ENCODE assay signal across 8 mouse cellular contexts in genomic region chr11:78327634-78328511, GRCm38 (mm10). TPM values are rescaled to one million over a fixed set of nuclear protein-coding genes. Genes with fewer than 3 reads are reported as not detected.
DNase-seq lines count a peak whose midpoint lies in the region; ATAC-seq lines count a peak whose summit lies in the region.

Pigs (plus strand) TSS chr11:78328415.

- H3K27me3 ChIP-seq in heart, embryonic 14.5 days (ENCODE audit: control insufficient read depth, insufficient read depth, low read length): no peaks in the 10 kb centered on the region
- no peaks in the 10 kb centered on the region for H3K27me3 ChIP-seq in liver, embryonic 13.5 days
- no peaks in the 10 kb centered on the region for H3K27me3 ChIP-seq in stomach, embryonic 16.5 days (ENCODE audit: control insufficient read depth, insufficient read depth, low read length)

- peak; percentile 95 for ATAC-seq in heart, embryonic 14.5 days (ENCODE audit: insufficient number of reproducible peaks, insufficient read depth, low FRiP score, low read depth)
- peak; percentile 94 for ATAC-seq in liver, embryonic 13.5 days (ENCODE audit: low read depth)
- peak; percentile 96 for ATAC-seq in stomach, embryonic 16.5 days (ENCODE audit: insufficient read depth, low FRiP score)

- H3K27ac ChIP-seq in brown adipose tissue, adult 24 weeks (replicated peaks; ENCODE audit: low read depth, low read length): peak within 1 kb of the TSS; percentile 79
- peak within 1 kb of the TSS in 1 of 2 experiments; percentile 34; a peak in 1 of 4 replicates for H3K27ac ChIP-seq in heart, embryonic 14.5 days (replicated peaks in 1 of 2; ENCODE audit: control insufficient read depth in 1 of 2, insufficient read depth in 1 of 2, low read depth in 2 of 2, low read length in 2 of 2)
- peak within 1 kb of the TSS; percentile 63 for H3K27ac ChIP-seq in liver, embryonic 13.5 days
- peak within 1 kb of the TSS; percentile 64 for H3K27ac ChIP-seq in stomach, embryonic 16.5 days (ENCODE audit: low read length)

- DNase-seq in CD4-positive, CD25-positive, alpha-beta regulatory T cell, adult 2 months (ENCODE audit: low read depth, low spot score): peak; percentile 97
- DNase-seq in fibroblast of lung, adult 2 months (ENCODE audit: low read depth): peak; percentile 83
- DNase-seq in kidney, postnatal 14 days: peak; percentile 98
- peak; percentile 96 for DNase-seq in liver, embryonic 13.5 days
- DNase-seq in neural tube, embryonic 10.5 days (ENCODE audit: extremely low spot score, low spot score): peak; percentile 93

- peak within 1 kb of the TSS; percentile 97 for H3K4me3 ChIP-seq in brown adipose tissue, adult 24 weeks (ENCODE audit: insufficient read depth, low read depth, low read length)
- peak within 1 kb of the TSS; percentile 88 to 94 for H3K4me3 ChIP-seq in heart, embryonic 14.5 days (ENCODE audit: control insufficient read depth in 1 of 2, insufficient read depth in 1 of 2, low read depth in 1 of 2, low read length in 2 of 2)
- peak within 1 kb of the TSS; percentile 89 for H3K4me3 ChIP-seq in liver, embryonic 13.5 days (replicated peaks)
- peak within 1 kb of the TSS; percentile 60 for H3K4me3 ChIP-seq in stomach, embryonic 16.5 days (replicated peaks; ENCODE audit: low read length)

- peaks cover 2% of the 10 kb centered on the region for H3K36me3 ChIP-seq in heart, embryonic 14.5 days (ENCODE audit: control insufficient read depth, insufficient read depth, low read length)
- H3K36me3 ChIP-seq in liver, embryonic 13.5 days: peaks cover 8% of the 10 kb centered on the region
- no peaks in the 10 kb centered on the region for H3K36me3 ChIP-seq in stomach, embryonic 16.5 days (ENCODE audit: control insufficient read depth, insufficient read depth, low read length)

- no peaks in the 10 kb centered on the region for H3K9me3 ChIP-seq in heart, embryonic 14.5 days (ENCODE audit: control insufficient read depth, low read length)
- H3K9me3 ChIP-seq in liver, embryonic 13.5 days (replicated peaks): no peaks in the 10 kb centered on the region
- H3K9me3 ChIP-seq in stomach, embryonic 16.5 days (replicated peaks; ENCODE audit: control insufficient read depth, low read length): no peaks in the 10 kb centered on the region

- H3K4me1 ChIP-seq in brown adipose tissue, adult 24 weeks (ENCODE audit: control insufficient read depth, insufficient read depth, insufficient read length, low read length): peaks cover 3% of the 10 kb centered on the region; the same call in 1 of the 2 replicates
- H3K4me1 ChIP-seq in heart, embryonic 14.5 days (ENCODE audit: control insufficient read depth in 2 of 2, insufficient read depth in 2 of 2, low read length in 2 of 2): peaks cover 6 to 13% of the 10 kb centered on the region in 2 experiments; a peak in 3 of 4 replicates
- peaks cover 21% of the 10 kb centered on the region for H3K4me1 ChIP-seq in liver, embryonic 13.5 days (replicated peaks)
- peaks cover 10% of the 10 kb centered on the region for H3K4me1 ChIP-seq in stomach, embryonic 16.5 days (ENCODE audit: control insufficient read depth, insufficient read depth, low read length)

- peak within 1 kb of the TSS; percentile 92 for H3K9ac ChIP-seq in heart, embryonic 14.5 days (ENCODE audit: low read length)
- H3K9ac ChIP-seq in liver, embryonic 13.5 days: peak within 1 kb of the TSS; percentile 89
- H3K9ac ChIP-seq in stomach, embryonic 16.5 days (ENCODE audit: low read length): peak within 1 kb of the TSS; percentile 82

- 9% methylated on average over 37 of the region's 37 CpGs for WGBS in heart, embryonic 14.5 days
- WGBS in liver, embryonic 13.5 days (ENCODE audit: insufficient replicate concordance): 9% methylated on average over 37 of the region's 37 CpGs
- 11% methylated on average over 37 of the region's 37 CpGs for WGBS in stomach, embryonic 16.5 days

- peak within 1 kb of the TSS; percentile 97 for H3K4me2 ChIP-seq in heart, embryonic 14.5 days (ENCODE audit: low read length)
- peak within 1 kb of the TSS; percentile 97 for H3K4me2 ChIP-seq in liver, embryonic 13.5 days
- H3K4me2 ChIP-seq in stomach, embryonic 16.5 days (ENCODE audit: low read depth, low read length): peak within 1 kb of the TSS; percentile 87

RNA-seq across cellular contexts. Expression of gene Pigs, which starts in this region (rescaled TPM):
- 14.4 and 19.7 TPM in 2 replicates for polyA plus RNA-seq in brown adipose tissue, adult 24 weeks (2012; ENCODE audit: insufficient read depth, insufficient read length, missing spikeins)
- 51.3 and 55.7 TPM in 2 replicates for polyA plus RNA-seq in heart, embryonic 14.5 days (2014; fragmentation: Nextera tagmentation; extraction: Ambion mirVana)
- polyA plus RNA-seq in liver, embryonic 13.5 days (2015; fragmentation: Nextera tagmentation; extraction: Ambion mirVana): 32.3 and 37.1 TPM in 2 replicates
- polyA plus RNA-seq in stomach, embryonic 16.5 days (2015; fragmentation: Nextera tagmentation; extraction: Ambion mirVana): 67.4 and 80.9 TPM in 2 replicates
